Mouse (Mus musculus): ENCODE data around the gene Rhbdd2. TPM values are rescaled to one million over a fixed set of nuclear protein-coding genes. Genes with fewer than 3 reads are reported as not detected.
"Not testable (repeated sequence)": the region's sequence is repeated elsewhere in the genome, so short reads cannot be mapped to it uniquely, and the experiment has no call there.

Gene Rhbdd2
- total RNA-seq (2015; ENCODE audit: low replicate concordance) = 9.6 and 9.8 TPM in 2 replicates
- total RNA-seq (2017; ENCODE audit: low replicate concordance) = 0.28 and 5.1 TPM in 2 replicates

DNA sequence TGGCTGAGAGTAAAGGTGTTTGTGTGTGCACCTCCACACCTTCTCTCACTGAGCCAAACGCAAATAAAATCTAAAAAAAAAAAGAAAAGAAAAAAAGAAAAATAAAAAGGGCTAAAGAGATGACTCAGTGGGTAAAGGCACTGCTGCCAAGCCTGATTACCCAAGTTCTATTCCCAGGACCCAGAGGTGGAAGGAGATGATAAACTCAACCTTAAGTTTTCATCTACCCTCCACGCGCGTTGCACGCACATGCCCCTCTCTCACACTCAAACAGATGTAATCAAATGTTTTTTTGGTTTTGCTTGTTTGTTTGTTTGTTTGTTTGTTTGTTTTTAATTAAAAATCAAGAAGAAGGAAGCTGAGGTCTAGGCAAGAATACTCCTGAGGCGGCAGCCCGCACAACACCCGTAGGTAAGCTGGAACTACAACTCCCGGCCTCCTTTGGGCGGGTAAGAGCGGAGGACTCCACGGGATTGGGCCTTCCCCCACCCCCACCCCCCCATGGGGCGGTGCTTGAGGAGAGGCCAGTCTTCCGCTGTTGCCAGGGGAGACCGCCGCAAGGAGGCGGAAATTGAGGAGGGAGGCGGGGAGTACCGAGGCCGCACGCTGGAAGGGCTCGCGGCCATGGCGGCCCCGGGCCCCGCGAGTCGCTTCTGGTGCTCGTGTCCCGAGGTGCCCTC, at the start of gene Rhbdd2:
Gene Rhbdd2 (plus strand): TSS at position 502 of the 680 bp plus-strand sequence.
- peak; percentile 96 for ATAC-seq (replicated peaks; ENCODE audit: low FRiP score, poor library complexity, severe bottlenecking)

DNA sequence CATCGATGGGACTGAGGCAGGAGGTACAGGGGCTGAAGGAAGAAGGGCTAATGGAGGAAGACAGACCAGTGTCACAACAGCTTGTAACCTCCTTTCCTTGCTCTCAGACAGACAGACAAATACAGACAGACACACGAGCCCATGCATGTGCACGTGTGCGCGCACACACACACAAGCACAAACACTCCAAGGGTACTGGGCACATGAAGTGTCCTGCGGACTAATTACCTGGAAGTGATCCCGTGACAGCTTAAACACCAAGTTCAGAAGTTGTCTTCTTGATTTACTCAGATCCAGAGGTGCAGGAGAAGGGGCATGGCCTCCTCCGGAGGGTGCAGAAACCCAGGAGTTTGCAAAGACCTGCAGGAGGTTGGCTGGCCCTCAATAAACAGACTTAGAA, 46.7 kb upstream of the Rhbdd2 start:
- no peak for ATAC-seq (replicated peaks; ENCODE audit: low FRiP score, poor library complexity, severe bottlenecking)

DNA sequence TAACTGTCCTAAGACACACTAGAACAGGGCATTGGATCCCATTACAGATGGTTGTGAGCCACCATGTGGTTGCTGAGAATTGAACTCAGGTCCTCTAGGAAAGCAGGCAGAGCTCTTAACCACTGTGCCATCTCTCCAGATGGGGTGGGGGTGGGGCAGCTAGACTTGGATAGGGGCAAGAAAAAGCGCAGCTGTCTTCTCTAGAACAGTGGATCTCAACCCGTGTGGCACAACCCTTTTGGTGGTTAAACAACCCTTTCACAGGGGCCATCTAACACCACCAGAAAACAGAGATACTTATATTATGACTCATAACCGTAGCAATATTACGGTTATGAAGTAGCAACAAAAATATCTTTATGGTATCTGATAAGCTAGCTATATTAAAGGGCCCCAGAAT, 44.7 kb upstream of the Rhbdd2 start:
- no peak for ATAC-seq (replicated peaks; ENCODE audit: low FRiP score, poor library complexity, severe bottlenecking)

DNA sequence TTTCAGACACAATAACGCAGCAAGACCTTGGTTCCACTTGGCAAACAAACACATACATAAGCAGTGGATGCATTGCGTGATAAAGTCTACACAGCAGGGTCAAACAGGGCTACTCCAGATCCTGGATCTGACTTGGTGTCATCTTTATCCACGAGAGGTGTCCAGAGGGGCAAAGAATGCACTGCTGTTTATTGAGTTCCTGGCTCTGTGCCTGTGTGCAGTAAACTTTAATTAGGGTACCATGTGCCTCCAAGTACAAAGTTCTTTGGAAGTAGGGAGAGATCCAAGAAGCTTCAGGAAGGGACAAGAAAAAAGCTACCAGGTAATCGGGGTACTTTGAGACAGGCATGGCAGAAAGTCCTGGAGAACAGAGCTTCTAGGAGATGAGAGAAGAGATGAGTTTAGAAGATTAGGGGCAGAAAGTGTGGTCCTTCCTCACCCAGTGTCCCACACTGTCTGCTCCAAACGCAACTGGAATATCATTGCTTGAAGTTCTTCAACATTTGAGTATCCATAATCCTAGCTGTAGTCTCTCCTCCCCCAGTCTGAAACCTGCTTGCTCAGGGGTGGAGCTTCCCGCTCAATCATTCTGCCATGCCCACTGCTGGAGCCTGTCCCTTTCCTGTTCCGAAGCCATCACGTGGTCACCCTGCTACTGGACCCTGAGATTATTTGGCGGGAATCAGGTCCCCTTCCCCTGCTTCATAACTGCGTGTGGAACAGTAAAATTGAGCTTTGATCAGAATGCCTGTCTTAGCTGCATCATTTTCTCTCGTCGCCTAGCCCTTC, 42.2 kb upstream of the Rhbdd2 start:
- no peak for ATAC-seq (replicated peaks; ENCODE audit: low FRiP score, poor library complexity, severe bottlenecking)

DNA sequence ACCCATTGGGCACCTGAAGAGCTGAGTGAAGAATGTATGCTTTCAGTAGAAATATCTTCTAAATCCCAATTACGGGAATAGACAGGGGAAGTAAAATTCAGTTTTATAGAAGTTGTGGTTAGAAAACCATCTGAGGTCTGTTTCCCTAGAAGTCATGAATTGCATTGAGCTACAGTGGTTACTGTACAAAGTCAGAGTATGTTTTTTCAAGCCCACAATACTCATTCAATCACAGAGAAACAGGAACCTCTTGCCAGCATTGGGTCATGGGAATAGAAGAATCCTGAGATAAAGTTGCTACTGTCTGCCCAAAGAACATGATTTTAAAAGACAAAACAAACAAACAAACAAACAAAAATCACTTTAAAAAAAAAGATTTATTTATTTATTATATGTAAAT, 27.8 kb upstream of the Rhbdd2 start:
- ATAC-seq (replicated peaks; ENCODE audit: low FRiP score, poor library complexity, severe bottlenecking) = not testable (repeated sequence)

DNA sequence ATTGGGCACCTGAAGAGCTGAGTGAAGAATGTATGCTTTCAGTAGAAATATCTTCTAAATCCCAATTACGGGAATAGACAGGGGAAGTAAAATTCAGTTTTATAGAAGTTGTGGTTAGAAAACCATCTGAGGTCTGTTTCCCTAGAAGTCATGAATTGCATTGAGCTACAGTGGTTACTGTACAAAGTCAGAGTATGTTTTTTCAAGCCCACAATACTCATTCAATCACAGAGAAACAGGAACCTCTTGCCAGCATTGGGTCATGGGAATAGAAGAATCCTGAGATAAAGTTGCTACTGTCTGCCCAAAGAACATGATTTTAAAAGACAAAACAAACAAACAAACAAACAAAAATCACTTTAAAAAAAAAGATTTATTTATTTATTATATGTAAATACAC, 25.7 kb upstream of the Rhbdd2 start:
- ATAC-seq (replicated peaks; ENCODE audit: low FRiP score, poor library complexity, severe bottlenecking) = not testable (repeated sequence)

DNA sequence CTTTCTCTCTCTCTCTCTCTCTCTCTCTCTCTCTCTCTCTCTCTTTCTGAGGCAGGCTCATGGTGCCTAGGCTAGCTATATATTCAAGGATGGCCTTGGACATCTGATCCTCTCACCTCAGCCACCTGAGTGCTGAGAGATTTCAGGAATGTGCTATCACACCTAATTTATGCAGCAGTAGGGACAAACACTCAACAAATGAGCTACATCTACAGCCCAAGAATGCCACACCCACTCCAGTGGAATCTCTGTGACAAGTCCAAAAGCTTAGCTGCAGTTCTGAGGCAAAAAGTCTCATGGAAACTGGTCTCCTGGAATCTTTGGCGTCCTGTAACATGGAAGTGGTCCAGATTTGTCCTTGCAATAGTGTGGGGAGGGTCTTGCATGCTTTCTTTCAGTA, 24.8 kb upstream of the Rhbdd2 start:
- no peak for ATAC-seq (replicated peaks; ENCODE audit: low FRiP score, poor library complexity, severe bottlenecking)

DNA sequence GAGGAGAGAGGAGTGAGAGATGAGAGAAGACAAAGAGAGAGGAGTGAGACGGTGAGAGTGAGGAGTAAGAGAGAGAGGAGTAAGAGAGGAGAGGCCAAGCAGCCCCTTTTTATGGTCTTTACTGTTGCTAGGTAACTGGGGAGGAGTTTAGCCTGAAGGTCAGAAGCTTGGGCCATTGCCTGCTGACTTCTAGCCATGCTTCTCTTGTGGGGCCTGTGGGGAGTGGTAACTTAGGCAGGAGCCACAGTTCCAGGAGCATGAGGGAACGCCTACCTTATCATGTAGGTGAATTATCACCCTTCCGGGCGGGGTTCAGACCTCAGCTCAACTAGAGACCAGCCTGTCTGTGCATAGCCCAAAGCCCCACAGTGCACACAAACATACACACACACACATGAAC, 22.6 kb upstream of the Rhbdd2 start:
- ATAC-seq (replicated peaks; ENCODE audit: low FRiP score, poor library complexity, severe bottlenecking) = no peak

DNA sequence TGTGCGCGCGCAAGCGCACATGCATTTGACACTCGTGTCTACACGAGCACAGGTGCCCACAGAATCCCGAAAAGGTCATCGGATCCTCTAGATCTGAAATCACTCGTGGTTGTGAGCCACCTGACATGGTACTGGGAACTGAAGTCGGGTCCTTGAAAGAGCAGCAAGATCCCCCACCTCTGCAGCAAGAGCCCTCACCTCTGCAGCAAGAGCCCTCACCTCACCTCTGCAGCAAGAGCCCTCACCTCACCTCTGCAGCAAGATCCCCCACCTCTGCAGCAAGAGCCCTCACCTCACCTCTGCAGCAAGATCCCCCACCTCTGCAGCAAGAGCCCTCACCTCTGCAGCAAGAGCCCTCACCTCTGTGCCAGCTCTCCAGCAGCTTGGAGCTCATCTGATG, 12.7 kb upstream of the Rhbdd2 start:
- ATAC-seq (replicated peaks; ENCODE audit: low FRiP score, poor library complexity, severe bottlenecking) = not testable (repeated sequence)

DNA sequence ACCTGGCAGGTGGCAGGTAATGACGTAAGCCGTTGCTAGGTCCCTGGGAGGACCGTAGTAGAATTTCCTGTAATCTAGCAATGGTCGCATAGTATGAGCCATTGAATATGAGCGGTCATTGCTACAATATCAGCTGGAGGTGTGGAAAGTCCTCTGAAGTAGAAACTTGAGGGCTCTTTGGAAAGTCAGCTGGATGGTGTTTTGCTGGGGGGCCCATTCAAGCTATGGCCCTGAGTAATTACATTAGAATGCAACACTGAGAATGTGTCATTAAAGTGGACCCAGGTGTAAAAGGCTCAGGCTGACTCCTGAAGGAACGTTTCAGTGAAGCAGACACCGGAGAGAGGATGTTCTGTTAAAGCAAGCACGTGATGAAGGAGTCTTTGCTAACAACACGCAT, 11.9 kb upstream of the Rhbdd2 start:
- no peak for ATAC-seq (replicated peaks; ENCODE audit: low FRiP score, poor library complexity, severe bottlenecking)

DNA sequence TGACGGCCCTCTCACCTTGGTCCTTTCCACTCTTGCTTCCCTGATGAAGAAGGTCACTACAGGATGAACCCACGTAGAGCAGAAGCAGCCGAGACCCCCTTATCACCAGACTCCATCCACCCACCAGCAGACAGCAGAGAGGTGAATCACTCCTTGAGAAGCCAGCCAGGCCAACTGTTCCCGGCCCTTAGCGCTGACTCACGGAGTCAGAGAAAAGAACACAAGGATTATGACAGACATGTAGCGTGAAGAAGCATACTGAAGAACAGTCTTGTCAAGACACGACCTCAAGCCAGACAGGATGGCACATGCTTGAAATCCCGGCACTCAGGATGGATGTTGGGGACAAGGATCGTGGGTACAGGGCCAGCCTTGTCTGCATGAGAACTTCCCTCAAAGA, 10.7 kb upstream of the Rhbdd2 start:
- no peak for ATAC-seq (replicated peaks; ENCODE audit: low FRiP score, poor library complexity, severe bottlenecking)

DNA sequence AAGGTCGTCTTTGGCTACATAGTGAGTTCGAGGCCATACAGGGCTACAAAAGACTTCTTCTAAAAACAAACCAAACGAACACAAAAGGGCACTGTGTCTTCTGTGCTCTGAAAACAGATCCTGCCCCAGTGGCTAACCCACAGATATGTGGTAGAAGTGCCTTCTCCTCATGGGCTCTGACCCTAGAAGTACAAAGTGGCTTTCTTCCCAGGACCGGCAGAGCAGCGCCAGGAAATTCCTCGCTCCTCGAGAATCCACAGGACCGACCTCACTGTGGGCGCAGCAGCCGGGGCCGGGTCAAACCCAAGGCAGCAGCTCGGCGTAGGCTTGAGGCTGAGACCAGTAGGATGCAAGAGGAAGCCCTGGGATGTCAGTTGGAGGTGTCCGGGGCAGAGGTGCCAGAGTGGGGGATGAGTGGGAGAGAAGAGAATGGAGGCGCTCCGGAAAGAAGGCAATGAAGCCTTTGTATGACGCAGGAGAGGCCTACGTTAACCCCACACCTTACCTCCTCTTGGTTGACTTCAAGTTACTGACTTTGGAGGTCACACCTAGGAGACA, 9.3 kb upstream of the Rhbdd2 start:
- ATAC-seq (replicated peaks; ENCODE audit: low FRiP score, poor library complexity, severe bottlenecking) = peak; percentile 39; the same call in 1 of the 2 replicates

DNA sequence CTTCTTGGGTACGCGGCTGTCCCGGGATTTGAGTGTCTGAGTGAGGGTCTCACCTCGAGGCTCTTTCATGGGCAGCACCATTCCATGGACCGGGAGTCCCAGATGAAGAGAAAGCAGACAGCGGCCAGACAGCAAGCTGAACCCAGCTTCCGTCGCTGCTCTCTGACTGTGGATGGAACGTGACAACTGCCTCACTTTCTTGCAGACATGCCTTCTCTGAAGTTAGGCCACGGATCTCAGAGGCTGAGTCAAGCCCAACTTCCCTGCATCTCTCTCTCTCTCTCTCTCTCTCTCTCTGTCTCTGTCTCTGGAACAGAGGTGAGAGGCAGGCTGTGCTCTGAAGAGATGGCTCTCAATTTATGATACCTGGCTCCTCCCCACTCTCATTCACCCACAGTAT, 3.5 kb upstream of the Rhbdd2 start:
- ATAC-seq (replicated peaks; ENCODE audit: low FRiP score, poor library complexity, severe bottlenecking) = no peak

DNA sequence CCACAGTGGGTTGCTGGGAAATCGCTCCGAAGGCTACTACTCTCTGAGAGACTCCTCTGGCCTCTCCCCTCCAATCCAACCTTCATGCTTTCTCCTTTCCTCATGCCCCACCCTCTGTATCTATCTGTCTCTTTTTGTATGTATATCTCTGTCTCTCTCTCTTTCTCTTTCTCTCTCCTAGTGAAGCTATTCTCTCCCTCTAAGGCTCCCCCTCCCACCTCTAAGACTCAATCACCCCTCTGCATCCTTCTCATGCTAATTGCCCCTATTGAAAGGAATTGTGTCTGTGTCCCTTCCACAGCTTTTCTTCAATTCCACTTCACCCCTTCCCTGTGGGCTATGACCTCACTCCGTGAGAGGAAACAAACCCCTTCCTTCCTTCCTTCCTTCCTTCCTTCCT, 3.0 kb upstream of the Rhbdd2 start:
- ATAC-seq (replicated peaks; ENCODE audit: low FRiP score, poor library complexity, severe bottlenecking) = no peak

DNA sequence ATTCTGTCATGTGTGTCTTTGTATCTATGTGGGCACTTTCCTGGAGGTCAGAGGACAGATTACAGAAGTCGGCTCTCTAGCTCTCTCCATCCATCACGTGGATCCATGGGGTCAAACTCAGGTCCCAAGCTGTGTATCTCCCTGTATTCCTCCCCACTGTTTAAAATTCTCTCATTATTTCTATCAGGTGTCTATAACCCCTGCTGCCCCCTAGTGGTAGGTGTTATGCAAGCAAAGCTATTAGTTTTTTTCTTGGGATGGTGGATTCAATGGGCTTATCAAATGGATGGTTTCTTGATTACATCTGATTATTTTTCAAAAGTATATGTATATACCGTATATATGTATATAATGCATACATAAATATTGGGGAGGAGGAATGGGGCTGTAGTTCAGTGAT, 1.8 kb upstream of the Rhbdd2 start:
- 0 out of 2 replicates have a peak, but pooled peaks have one; percentile 28 for ATAC-seq (replicated peaks; ENCODE audit: low FRiP score, poor library complexity, severe bottlenecking)

DNA sequence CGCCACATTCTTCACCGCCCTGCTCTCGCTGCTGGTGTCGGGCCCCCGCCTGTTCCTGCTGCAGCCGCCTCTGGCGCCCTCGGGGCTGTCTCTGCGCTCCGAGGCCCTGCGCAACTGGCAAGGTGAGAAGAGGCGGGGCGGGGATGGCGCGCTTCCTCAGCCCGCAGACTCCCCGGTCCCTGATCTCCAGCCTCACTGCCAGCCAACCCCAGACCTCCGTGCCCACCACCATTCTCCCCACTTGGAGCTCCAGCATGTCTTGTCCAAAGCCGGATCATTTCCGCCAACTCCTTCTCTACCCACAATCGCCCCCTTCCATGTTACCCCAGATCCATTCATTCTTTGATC, 353 bp downstream of the Rhbdd2 start:
- peak; percentile 46 for ATAC-seq (replicated peaks; ENCODE audit: low FRiP score, poor library complexity, severe bottlenecking)

DNA sequence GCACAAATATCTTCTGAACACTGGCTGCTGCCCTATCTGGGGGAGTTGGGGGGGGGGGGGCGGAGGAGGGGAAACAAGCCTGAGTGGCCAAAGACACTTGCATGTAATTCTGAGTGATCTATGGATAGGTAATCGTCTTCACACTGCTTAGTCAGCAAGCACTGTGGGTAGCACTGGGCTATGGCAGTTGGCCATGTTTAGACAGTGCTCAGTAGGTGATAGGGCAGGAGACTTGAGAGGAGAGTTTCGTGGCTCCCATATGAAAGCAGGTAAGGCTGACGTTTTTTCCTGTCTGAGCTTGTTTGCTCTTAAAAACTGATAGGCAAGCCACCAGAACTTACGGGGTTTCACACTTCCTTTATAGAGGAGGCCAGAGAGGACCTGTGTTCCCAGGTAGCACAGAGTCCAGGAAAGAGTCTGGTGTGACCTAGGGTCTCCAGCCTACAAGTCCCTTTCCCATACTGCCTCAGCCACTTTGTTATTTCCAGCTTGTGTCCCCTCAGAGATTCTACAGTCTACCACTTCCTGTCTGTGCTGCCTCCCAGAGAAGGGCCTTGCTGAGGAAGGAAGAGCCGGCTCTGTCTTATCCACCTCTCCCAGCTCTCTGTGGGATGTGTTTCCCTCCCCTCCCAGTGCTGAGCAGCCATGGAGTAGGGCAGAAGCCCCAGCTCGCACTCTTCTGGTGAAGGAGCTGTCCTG, 7.5 kb downstream of the Rhbdd2 start:
- no peak for ATAC-seq (replicated peaks; ENCODE audit: low FRiP score, poor library complexity, severe bottlenecking)

DNA sequence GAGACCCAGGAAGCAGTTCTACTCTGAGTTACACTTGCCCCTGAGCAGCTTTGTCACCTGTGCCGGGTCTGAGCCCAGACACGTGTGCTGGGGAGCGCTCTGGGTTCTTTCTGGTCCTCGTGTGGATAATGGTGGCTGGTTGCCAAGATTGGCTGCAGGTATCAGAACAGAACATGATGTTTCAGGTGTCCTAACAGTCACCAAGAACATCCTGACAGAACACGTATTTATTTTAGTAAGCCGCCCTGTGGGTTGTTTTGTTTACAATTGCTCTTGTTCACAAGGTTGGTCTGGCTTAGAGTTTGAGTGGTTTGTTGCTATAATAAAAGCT, 8.0 kb downstream of the Rhbdd2 start:
- ATAC-seq (replicated peaks; ENCODE audit: low FRiP score, poor library complexity, severe bottlenecking) = no peak

DNA sequence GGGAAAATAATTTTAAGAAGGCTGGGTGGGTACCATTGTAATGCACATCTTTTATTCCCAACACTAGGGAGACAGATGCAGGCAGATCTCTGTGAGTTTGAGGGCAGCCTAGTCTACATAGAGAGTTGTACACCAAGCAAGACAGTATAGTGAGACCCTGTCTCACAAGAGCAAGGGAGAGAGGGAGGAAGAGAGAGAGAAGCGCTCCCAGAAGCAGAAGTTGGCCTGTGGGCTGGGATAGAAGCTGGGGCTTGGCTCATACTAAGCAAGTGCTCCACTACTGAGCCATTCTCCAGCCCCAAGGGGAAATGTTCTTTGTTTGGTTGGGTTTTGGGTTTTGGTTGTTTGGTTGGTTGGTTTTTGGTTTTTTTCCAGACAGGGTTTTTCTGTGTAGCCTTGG, 8.6 kb downstream of the Rhbdd2 start:
- no peak for ATAC-seq (replicated peaks; ENCODE audit: low FRiP score, poor library complexity, severe bottlenecking)

DNA sequence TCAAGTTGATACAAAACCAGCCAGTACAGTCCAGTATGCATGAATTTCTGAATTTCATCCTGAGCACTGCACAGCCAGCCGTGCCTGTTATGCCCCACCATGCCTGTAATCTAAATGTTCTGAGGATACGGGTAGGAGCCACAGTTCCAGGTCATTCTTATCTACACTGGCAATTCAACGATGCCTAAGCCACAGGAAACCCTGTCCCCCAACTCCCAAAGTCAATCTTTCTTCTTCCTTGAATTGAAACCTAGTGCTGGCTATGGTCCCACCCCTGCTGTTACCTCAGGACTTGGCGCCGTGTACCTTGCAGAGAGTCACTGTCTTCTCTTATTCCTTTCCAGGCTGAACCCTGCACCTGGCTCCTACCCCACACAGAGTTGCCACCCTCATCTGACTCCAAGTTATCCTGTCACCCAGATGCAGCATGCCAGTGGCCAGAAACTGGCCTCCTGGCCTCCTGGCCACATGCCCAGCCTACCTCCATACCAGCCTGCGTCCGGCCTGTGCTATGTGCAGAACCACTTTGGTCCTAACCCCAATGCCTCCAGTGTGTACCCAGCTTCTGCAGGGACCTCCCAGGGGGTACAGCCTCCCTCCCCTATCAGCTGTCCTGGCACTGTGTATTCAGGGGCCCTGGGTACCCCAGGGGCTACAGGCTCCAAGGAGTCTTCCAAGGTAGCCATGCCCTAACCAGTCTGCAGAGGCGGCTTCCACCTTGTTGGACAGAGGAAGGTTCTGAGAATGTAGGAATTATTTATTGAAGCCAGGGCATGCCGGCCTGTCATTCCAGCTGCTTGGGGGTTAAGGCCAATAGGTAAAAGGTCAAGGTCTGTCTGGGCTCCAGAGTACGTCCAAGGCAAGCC, 10.5 kb downstream of the Rhbdd2 start:
- no peak for ATAC-seq (replicated peaks; ENCODE audit: low FRiP score, poor library complexity, severe bottlenecking)
